Mouse (Mus musculus): ENCODE results near the gene Pappa. TPM values are rescaled to one million over a fixed set of nuclear protein-coding genes. Genes with fewer than 3 reads are reported as not detected.

The Pappa gene
- total RNA-seq, 2 experiments from 2014 or later = 0.11 to 0.20 TPM

GRCm38 (mm10) chr4:65163698-65164097 lies 39.7 kb downstream of the Pappa start:
- ATAC-seq (ENCODE audit: poor library complexity, severe bottlenecking) = no peak

GRCm38 (mm10) chr4:65166288-65166835 lies 42.4 kb downstream of the Pappa start:
- ATAC-seq (ENCODE audit: poor library complexity, severe bottlenecking) = no peak

- ATAC-seq (ENCODE audit: poor library complexity, severe bottlenecking) = no peak
These were observed 50.5 kb downstream of the Pappa start for GRCm38 (mm10) chr4:65174505-65174904.

- ATAC-seq (ENCODE audit: poor library complexity, severe bottlenecking) = no peak
These were observed 54.2 kb downstream of the Pappa start for GRCm38 (mm10) chr4:65178146-65178545.

- no peak for ATAC-seq (ENCODE audit: poor library complexity, severe bottlenecking)
These were observed 63.3 kb downstream of the Pappa start for GRCm38 (mm10) chr4:65187236-65187635.

- no peak for ATAC-seq (ENCODE audit: poor library complexity, severe bottlenecking)
These were observed 63.7 kb downstream of the Pappa start for GRCm38 (mm10) chr4:65187716-65188115.

- no peak for ATAC-seq (ENCODE audit: poor library complexity, severe bottlenecking)
These were observed 65.0 kb downstream of the Pappa start for GRCm38 (mm10) chr4:65188921-65189485.

- ATAC-seq (ENCODE audit: poor library complexity, severe bottlenecking) = no peak
These were observed 68.8 kb downstream of the Pappa start for GRCm38 (mm10) chr4:65192810-65193209.

GRCm38 (mm10) chr4:65195971-65196370 lies 72.0 kb downstream of the Pappa start:
- no peak for ATAC-seq (ENCODE audit: poor library complexity, severe bottlenecking)

GRCm38 (mm10) chr4:65203666-65204065 lies 79.7 kb downstream of the Pappa start:
- no peak for ATAC-seq (ENCODE audit: poor library complexity, severe bottlenecking)

GRCm38 (mm10) chr4:65205446-65205845 lies 81.5 kb downstream of the Pappa start:
- no peak for ATAC-seq (ENCODE audit: poor library complexity, severe bottlenecking)

GRCm38 (mm10) chr4:65209369-65210015 lies 85.5 kb downstream of the Pappa start:
- ATAC-seq (ENCODE audit: poor library complexity, severe bottlenecking) = no peak

- no peak for ATAC-seq (ENCODE audit: poor library complexity, severe bottlenecking)
These were observed 92.7 kb downstream of the Pappa start for GRCm38 (mm10) chr4:65216682-65217081.

GRCm38 (mm10) chr4:65217651-65218364 lies 93.8 kb downstream of the Pappa start:
- no peak for ATAC-seq (ENCODE audit: poor library complexity, severe bottlenecking)

- no peak for ATAC-seq (ENCODE audit: poor library complexity, severe bottlenecking)
These were observed 99.9 kb downstream of the Pappa start for GRCm38 (mm10) chr4:65223901-65224300.

GRCm38 (mm10) chr4:65238540-65238998 lies 114.6 kb downstream of the Pappa start:
- ATAC-seq (ENCODE audit: poor library complexity, severe bottlenecking) = no peak

GRCm38 (mm10) chr4:65242434-65242931 lies 118.5 kb downstream of the Pappa start:
- no peak for ATAC-seq (ENCODE audit: poor library complexity, severe bottlenecking)

GRCm38 (mm10) chr4:65243245-65243644 lies 119.3 kb downstream of the Pappa start:
- ATAC-seq (ENCODE audit: poor library complexity, severe bottlenecking) = no peak

GRCm38 (mm10) chr4:65245015-65245414 lies 121.0 kb downstream of the Pappa start:
- no peak for ATAC-seq (ENCODE audit: poor library complexity, severe bottlenecking)

GRCm38 (mm10) chr4:65245440-65245839 lies 121.5 kb downstream of the Pappa start:
- ATAC-seq (ENCODE audit: poor library complexity, severe bottlenecking) = no peak

GRCm38 (mm10) chr4:65252193-65252592 lies 128.2 kb downstream of the Pappa start:
- no peak for ATAC-seq (ENCODE audit: poor library complexity, severe bottlenecking)

GRCm38 (mm10) chr4:65254073-65254472 lies 130.1 kb downstream of the Pappa start:
- no peak for ATAC-seq (ENCODE audit: poor library complexity, severe bottlenecking)

All from megakaryocyte, adult 5-6 weeks (primary cell).